ENCODE assay signal across 8 mouse cellular contexts in genomic region chrX:71816401-71816857, GRCm38 (mm10). TPM values are rescaled to one million over a fixed set of nuclear protein-coding genes. Genes with fewer than 3 reads are reported as not detected.
A peak's percentile ranks its signal among the peaks of the same experiment; 100 is the strongest.
DNase-seq lines count a peak whose midpoint lies in the region; ATAC-seq lines count a peak whose summit lies in the region.

No protein-coding gene starts in this region.

- H3K9me3 ChIP-seq in hindbrain, embryonic 11.5 days (ENCODE audit: control insufficient read depth, low read length), result no peaks in the 10 kb centered on the region

- no peaks in the 10 kb centered on the region for H3K36me3 ChIP-seq in hindbrain, embryonic 11.5 days (ENCODE audit: control insufficient read depth, insufficient read depth, low read length)

- peak overlapping the region; percentile 39 for H3K4me2 ChIP-seq in hindbrain, embryonic 11.5 days (replicated peaks; ENCODE audit: low read depth, low read length)

- 9% methylated on average over 30 of the region's 52 CpGs for WGBS in hindbrain, embryonic 11.5 days

- peak; percentile 81 for DNase-seq in MN1 (ENCODE audit: low spot score)
- peak; percentile 88 for DNase-seq in cerebellum, adult 9-10 months
- DNase-seq in frontal cortex, adult 2 months (ENCODE audit: extremely low spot score in 1 of 2, low spot score in 1 of 2), result peak; percentile 69 to 87
- DNase-seq in hindbrain, embryonic 11.5 days (ENCODE audit: low spot score), result peak; percentile 88
- DNase-seq in layer of hippocampus, postnatal 10 days (ENCODE audit: low spot score in 2 of 2), result peak; percentile 77 to 83
- DNase-seq in lung, postnatal 10 days, result peak; percentile 90
- DNase-seq in ovary, postnatal 36 days (ENCODE audit: low spot score), result peak; percentile 81
- DNase-seq in thymus, postnatal 25 days, result peak; percentile 80

- H3K9ac ChIP-seq in hindbrain, embryonic 11.5 days (ENCODE audit: low read depth, low read length), result peak overlapping the region; percentile 58

- peak; percentile 98 for ATAC-seq in hindbrain, embryonic 11.5 days (ENCODE audit: low FRiP score)

- peak overlapping the region; percentile 70 for H3K27ac ChIP-seq in hindbrain, embryonic 11.5 days (ENCODE audit: low read depth, low read length)

- H3K4me1 ChIP-seq in hindbrain, embryonic 11.5 days (replicated peaks; ENCODE audit: control insufficient read depth, insufficient read depth, low read length), result no peaks in the 10 kb centered on the region

- H3K27me3 ChIP-seq in hindbrain, embryonic 11.5 days (ENCODE audit: control insufficient read depth, insufficient read depth, low read length), result no peaks in the 10 kb centered on the region

- H3K4me3 ChIP-seq in hindbrain, embryonic 11.5 days (ENCODE audit: low read depth, low read length), result peak overlapping the region; percentile 58

RNA-seq across cellular contexts. Expression of gene Vma21, which starts 0.7 kb away (rescaled TPM):
- 27.2 and 28.3 TPM in 2 replicates for polyA plus RNA-seq in frontal cortex, adult 2 months (2012; rRNA removed)
- polyA plus RNA-seq in hindbrain, embryonic 11.5 days (2014; fragmentation: Nextera tagmentation; extraction: Ambion mirVana), result 38.4 and 41.9 TPM in 2 replicates
- 10 to 100 TPM; 29.6 to 35.7 TPM for total RNA-seq in layer of hippocampus, postnatal 10 days (2021)

Comparison
In these comparisons a context has a peak if more than half of its experiments do, and no peak if none do; other contexts are left out.
1. Peak in every context shown above with its lines: DNase-seq, ATAC-seq, H3K4me3 ChIP-seq and H3K27ac ChIP-seq.